Mouse (Mus musculus) cortical plate, adult 2 months (tissue): Measurements from ENCODE around the gene Actr8.

Experiments
- CTCF ChIP-seq: fragments of 200-500 bp; IDR thresholded peaks from 2 replicates; pipeline ENCODE4 v1.5.1; 2011; ENCODE audit warnings: mild to moderate bottlenecking, control low read depth, low read length; ENCODE audit not compliant: insufficient read depth; ENCODE audit errors: extremely low read depth
- POLR2A ChIP-seq: fragments of 200-500 bp; IDR thresholded peaks from 2 replicates; pipeline ENCODE4 v1.6.1; 2011; ENCODE audit warnings: mild to moderate bottlenecking, low read length, control low read depth; ENCODE audit not compliant: insufficient read depth; ENCODE audit errors: extremely low read depth

DNA sequence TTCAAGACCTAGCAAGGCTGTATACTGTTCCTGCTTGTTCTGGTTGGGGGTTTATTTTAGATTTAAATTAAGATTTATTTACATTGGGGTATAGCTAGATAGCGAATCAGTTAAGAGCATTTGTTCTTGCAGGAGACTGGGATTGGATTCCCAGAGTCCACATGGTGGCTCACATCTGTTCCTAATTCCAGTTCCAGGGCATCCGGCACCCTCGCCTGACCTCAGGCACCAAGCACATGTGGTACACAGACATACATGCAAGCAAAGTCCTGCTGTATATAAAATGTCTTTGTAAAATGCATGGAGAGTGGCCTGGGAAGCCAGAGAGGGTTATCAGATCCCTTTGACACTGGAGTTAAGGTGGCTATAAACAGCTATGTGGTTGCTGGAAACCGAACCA is 16.8 kb downstream of the Actr8 start:
- no peak for TF ChIP-seq CTCF
- no peak for TF ChIP-seq POLR2A
